Mouse (Mus musculus): ENCODE results near the gene 1700029H14Rik. TPM values are rescaled to one million over a fixed set of nuclear protein-coding genes. Genes with fewer than 3 reads are reported as not detected.
A peak's percentile ranks its signal among the peaks of the same experiment; 100 is the strongest.

1700029H14Rik gene
- polyA plus RNA-seq, 1 experiment from 2014 or later, result not detected

DNA sequence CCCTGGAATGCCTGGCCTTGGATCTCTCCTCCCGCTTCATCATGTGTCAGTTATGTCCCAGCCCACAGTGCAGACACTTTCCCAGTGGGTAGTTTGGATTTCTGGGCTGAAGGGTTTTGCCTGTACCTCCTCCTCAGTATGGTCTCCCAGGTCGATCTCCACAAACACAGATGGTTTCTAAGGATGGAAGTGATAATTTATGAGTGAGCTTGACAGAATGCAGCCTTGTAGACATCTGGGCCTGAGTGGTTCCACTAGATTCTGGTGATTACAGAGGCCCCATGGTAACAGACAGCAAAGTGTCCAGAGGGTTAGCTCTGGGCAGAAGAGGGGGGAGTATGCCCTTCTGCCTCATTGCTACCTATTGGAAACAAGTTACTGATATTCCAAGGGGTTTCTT, 4.7 kb downstream of the 1700029H14Rik start:
- Histone ChIP-seq H3K4me3 (replicated peaks; ENCODE audit: low read length) (no peak overlapping the region), H3K36me3 (ENCODE audit: control insufficient read depth, insufficient read depth, low read length) (no peaks in the 10 kb centered on the region), H3K4me1 (ENCODE audit: control insufficient read depth, insufficient read depth, low read length) (no peaks in the 10 kb centered on the region), H3K9ac (ENCODE audit: low read length) (no peak overlapping the region), H3K27ac (ENCODE audit: low read length) (no peak overlapping the region), H3K4me2 (ENCODE audit: low read depth, low read length) (no peak overlapping the region), H3K9me3 (replicated peaks; ENCODE audit: control insufficient read depth, low read length) (no peaks in the 10 kb centered on the region), H3K27me3 (ENCODE audit: control insufficient read depth, insufficient read depth, low read length) (no peaks in the 10 kb centered on the region)
- no peak for ATAC-seq (ENCODE audit: insufficient read depth, low FRiP score)
- WGBS, result 55% methylated on average over 2 of the region's 2 CpGs

DNA sequence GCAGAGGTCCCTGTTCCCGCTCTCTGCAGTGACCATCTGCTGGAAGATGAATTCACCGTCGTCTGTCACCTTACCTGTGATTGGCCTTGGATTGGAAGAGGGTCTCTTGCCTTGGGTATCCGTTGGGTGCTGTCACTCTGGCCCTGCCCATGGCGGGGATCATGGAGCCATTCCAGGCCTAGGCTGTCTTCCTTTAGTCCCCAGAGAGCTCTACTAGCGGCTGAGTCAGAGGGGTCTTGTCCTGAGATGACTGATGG, 10.8 kb downstream of the 1700029H14Rik start:
- no peak overlapping the region for H3K9ac ChIP-seq (ENCODE audit: low read length)
- H3K27ac ChIP-seq (ENCODE audit: low read length), result no peak overlapping the region
- H3K36me3 ChIP-seq (ENCODE audit: control insufficient read depth, insufficient read depth, low read length), result no peaks in the 10 kb centered on the region
- H3K27me3 ChIP-seq (ENCODE audit: control insufficient read depth, insufficient read depth, low read length), result no peaks in the 10 kb centered on the region
- no peak for ATAC-seq (ENCODE audit: insufficient read depth, low FRiP score)
- H3K9me3 ChIP-seq (replicated peaks; ENCODE audit: control insufficient read depth, low read length), result no peaks in the 10 kb centered on the region
- H3K4me2 ChIP-seq (ENCODE audit: low read depth, low read length), result no peak overlapping the region
- WGBS, result 86% methylated on average over 6 of the region's 6 CpGs
- H3K4me3 ChIP-seq (replicated peaks; ENCODE audit: low read length), result no peak overlapping the region
- peaks cover 15% of the 10 kb centered on the region; the same call in 1 of the 2 replicates for H3K4me1 ChIP-seq (ENCODE audit: control insufficient read depth, insufficient read depth, low read length)

DNA sequence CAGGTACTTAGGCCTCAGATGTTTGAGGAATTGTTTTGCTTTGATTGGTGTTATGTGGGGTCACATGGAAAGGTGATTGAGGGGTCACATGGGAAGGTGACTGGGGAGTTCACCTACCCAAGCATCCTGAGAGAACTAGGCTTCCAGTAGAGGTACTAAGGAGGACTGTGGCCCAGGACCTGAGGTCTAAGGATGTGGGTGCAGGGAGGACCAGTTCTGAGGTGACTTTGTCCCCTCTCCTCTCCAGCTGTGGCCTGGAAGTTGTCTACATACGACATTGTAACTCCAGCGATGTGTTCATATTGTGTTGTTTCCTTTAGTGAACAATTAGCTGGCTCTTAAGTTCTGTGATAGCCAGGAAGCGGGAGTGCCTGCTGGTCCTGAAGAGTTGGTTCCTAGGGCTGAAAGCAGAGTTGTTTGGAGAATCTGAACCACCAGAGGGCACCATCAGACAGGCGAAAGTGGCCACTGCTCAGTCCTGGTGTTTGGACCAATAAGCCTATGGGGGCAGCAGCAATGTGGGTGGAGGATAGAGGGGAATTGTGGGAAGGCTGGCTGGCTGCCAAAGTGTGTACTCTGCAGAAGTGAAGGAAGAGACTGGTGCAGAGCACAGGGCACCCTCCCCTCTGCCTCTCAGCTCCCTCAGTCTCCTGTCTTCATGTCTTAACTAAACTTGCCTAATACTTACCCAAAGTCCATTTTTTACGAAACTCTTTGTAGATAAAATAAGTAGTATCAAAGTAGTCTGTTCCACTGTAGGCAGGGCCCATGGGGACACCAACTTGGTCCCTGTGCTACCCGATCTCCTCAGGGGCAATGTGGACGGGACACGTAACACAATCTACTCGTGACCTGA, 11.3 kb downstream of the 1700029H14Rik start:
- peak; percentile 88 for ATAC-seq (ENCODE audit: insufficient read depth, low FRiP score)
- no peak overlapping the region for H3K4me2 ChIP-seq (ENCODE audit: low read depth, low read length)
- no peaks in the 10 kb centered on the region for H3K36me3 ChIP-seq (ENCODE audit: control insufficient read depth, insufficient read depth, low read length)
- H3K9ac ChIP-seq (ENCODE audit: low read length), result no peak overlapping the region
- no peak overlapping the region for H3K27ac ChIP-seq (ENCODE audit: low read length)
- WGBS, result 56% methylated on average over 9 of the region's 9 CpGs
- no peaks in the 10 kb centered on the region for H3K27me3 ChIP-seq (ENCODE audit: control insufficient read depth, insufficient read depth, low read length)
- no peaks in the 10 kb centered on the region for H3K9me3 ChIP-seq (replicated peaks; ENCODE audit: control insufficient read depth, low read length)
- H3K4me3 ChIP-seq (replicated peaks; ENCODE audit: low read length), result no peak overlapping the region
- H3K4me1 ChIP-seq (ENCODE audit: control insufficient read depth, insufficient read depth, low read length), result peaks cover 15% of the 10 kb centered on the region; the same call in 1 of the 2 replicates

DNA sequence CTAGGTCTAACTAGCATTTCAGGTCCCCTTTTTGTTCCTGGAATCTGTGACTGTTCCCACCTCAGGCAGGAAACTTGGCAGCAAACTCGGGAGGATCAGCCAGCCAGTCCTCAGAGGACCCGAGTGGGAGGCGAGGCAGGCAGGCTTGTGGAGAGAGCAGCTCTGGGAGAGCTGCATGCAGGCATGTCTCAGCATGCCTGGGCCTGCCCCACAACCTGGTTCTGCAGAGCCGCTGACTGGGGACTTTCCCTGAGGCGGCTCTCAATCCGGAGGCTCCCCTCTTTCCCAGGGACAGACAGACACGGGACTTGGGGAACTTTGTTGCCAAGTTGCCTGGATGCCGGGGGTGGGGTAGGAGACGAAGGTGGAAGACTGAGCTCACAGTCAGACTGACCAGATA, 13.4 kb downstream of the 1700029H14Rik start:
- peak overlapping the region; percentile 79 for H3K27ac ChIP-seq (ENCODE audit: low read length)
- H3K36me3 ChIP-seq (ENCODE audit: control insufficient read depth, insufficient read depth, low read length), result no peaks in the 10 kb centered on the region
- peak; percentile 42 for ATAC-seq (ENCODE audit: insufficient read depth, low FRiP score)
- H3K4me1 ChIP-seq (ENCODE audit: control insufficient read depth, insufficient read depth, low read length), result peaks cover 15% of the 10 kb centered on the region; the same call in 1 of the 2 replicates
- H3K27me3 ChIP-seq (ENCODE audit: control insufficient read depth, insufficient read depth, low read length), result no peaks in the 10 kb centered on the region
- H3K4me2 ChIP-seq (ENCODE audit: low read depth, low read length), result 0 out of 2 replicates have a peak overlapping the region, but pooled peaks have one; percentile 4
- 26% methylated on average over 9 of the region's 9 CpGs for WGBS
- H3K9ac ChIP-seq (ENCODE audit: low read length), result peak overlapping the region; percentile 63
- no peak overlapping the region for H3K4me3 ChIP-seq (replicated peaks; ENCODE audit: low read length)
- 0 out of 2 replicates have a peak, but pooled peaks cover 6% of the 10 kb centered on the region for H3K9me3 ChIP-seq (replicated peaks; ENCODE audit: control insufficient read depth, low read length)

DNA sequence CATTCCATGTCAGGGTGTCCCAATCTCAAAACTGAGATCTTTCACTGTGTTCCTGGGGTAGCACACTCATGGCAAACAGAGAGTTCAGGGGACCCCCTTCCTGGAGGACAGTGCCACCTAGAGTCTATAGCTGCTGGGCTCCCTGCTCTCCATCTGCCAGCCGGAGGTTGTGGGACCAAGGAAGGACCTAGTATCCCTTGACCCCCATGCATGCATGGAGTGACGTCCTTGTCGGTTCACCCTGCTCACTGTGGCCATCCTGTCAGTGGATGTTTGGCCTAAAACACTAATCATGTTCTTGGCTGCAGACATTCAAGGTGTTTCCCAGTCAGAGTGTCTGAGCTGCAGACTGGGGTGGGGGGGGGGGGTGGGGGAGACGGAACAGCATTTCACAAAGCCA, 14.0 kb downstream of the 1700029H14Rik start:
- Histone ChIP-seq H3K4me3 (replicated peaks; ENCODE audit: low read length) (no peak overlapping the region), H3K36me3 (ENCODE audit: control insufficient read depth, insufficient read depth, low read length) (no peaks in the 10 kb centered on the region), H3K4me1 (ENCODE audit: control insufficient read depth, insufficient read depth, low read length) (peaks cover 15% of the 10 kb centered on the region; the same call in 1 of the 2 replicates), H3K4me2 (ENCODE audit: low read depth, low read length) (no peak overlapping the region), H3K9ac (ENCODE audit: low read length) (no peak overlapping the region), H3K9me3 (replicated peaks; ENCODE audit: control insufficient read depth, low read length) (0 out of 2 replicates have a peak, but pooled peaks cover 6% of the 10 kb centered on the region), H3K27me3 (ENCODE audit: control insufficient read depth, insufficient read depth, low read length) (no peaks in the 10 kb centered on the region), H3K27ac (ENCODE audit: low read length) (no peak overlapping the region)
- 17% methylated on average over 4 of the region's 4 CpGs for WGBS
- peak; percentile 44; the same call in 1 of the 2 replicates for ATAC-seq (ENCODE audit: insufficient read depth, low FRiP score)

DNA sequence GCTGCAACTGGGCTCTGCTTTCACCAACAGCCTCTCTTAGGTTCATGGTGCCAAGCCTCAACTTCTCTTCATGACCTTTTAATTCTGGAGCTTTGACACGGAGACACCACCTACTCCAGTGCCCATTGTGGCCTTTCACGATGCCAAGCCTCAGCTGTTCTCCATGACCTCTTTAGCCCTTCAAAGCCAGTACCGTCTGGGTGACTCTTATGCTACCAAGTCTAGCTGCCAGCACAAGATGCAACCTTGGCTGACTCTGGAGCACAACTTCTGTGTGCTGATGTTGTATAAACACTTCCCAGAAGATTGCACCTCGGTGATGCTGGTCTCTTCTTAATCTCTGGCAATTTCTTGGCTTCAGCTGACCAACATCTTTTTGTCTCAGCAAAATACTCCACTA, 15.8 kb downstream of the 1700029H14Rik start:
- H3K9ac ChIP-seq (ENCODE audit: low read length), result no peak overlapping the region
- H3K27me3 ChIP-seq (ENCODE audit: control insufficient read depth, insufficient read depth, low read length), result no peaks in the 10 kb centered on the region
- no peak overlapping the region for H3K4me3 ChIP-seq (replicated peaks; ENCODE audit: low read length)
- peaks cover 15% of the 10 kb centered on the region; the same call in 1 of the 2 replicates for H3K4me1 ChIP-seq (ENCODE audit: control insufficient read depth, insufficient read depth, low read length)
- no peak overlapping the region for H3K27ac ChIP-seq (ENCODE audit: low read length)
- ATAC-seq (ENCODE audit: insufficient read depth, low FRiP score), result no peak
- H3K9me3 ChIP-seq (replicated peaks; ENCODE audit: control insufficient read depth, low read length), result 0 out of 2 replicates have a peak, but pooled peaks cover 6% of the 10 kb centered on the region
- H3K4me2 ChIP-seq (ENCODE audit: low read depth, low read length), result no peak overlapping the region
- no peaks in the 10 kb centered on the region for H3K36me3 ChIP-seq (ENCODE audit: control insufficient read depth, insufficient read depth, low read length)
- 84% methylated on average over 4 of the region's 4 CpGs for WGBS

DNA sequence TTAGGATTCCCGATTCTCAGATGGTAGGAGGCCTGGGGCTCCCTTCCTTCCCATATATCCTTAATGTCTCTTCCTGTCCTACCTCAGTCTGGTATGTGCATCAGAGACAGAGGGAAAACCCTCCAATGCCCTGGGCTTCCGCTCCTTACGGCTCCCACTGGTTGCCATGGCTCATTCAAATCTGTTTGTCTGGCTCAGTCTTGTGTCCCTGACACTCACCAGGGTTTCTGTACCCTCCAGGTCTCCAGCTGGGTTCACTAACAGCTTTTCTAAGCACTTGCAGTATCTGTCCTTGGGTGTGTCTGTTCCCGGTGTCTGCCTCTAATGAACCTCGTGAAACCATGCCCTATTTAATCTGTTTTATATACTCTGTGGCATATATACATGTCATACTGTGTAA, 20.7 kb downstream of the 1700029H14Rik start:
- Histone ChIP-seq H3K9ac (ENCODE audit: low read length) (no peak overlapping the region), H3K4me1 (ENCODE audit: control insufficient read depth, insufficient read depth, low read length) (0 out of 2 replicates have a peak, but pooled peaks cover 5% of the 10 kb centered on the region), H3K9me3 (replicated peaks; ENCODE audit: control insufficient read depth, low read length) (0 out of 2 replicates have a peak, but pooled peaks cover 6% of the 10 kb centered on the region), H3K4me3 (replicated peaks; ENCODE audit: low read length) (no peak overlapping the region), H3K27ac (ENCODE audit: low read length) (no peak overlapping the region), H3K27me3 (ENCODE audit: control insufficient read depth, insufficient read depth, low read length) (no peaks in the 10 kb centered on the region), H3K36me3 (ENCODE audit: control insufficient read depth, insufficient read depth, low read length) (no peaks in the 10 kb centered on the region), H3K4me2 (ENCODE audit: low read depth, low read length) (no peak overlapping the region)
- no peak for ATAC-seq (ENCODE audit: insufficient read depth, low FRiP score)
- 68% methylated on average over 5 of the region's 5 CpGs for WGBS

DNA sequence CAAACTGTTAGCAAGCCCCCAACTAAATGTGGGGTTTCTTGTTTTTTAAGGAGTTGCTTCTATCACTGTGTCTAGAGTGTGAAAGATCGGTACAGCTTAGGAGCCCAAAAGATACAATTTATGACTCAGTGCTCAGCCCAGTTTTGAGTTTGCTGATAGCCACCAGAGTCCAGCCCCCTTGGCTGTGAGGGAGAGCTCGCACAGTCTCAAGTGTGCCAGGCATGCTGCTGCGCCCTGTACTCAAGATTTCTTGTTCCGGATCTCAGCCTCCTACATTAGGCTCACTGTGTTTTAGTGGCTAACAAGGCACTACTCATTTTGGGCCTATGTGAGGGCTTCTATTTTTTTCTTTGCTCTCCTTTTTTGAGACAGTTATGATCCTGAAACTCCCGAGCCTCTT, 22.1 kb downstream of the 1700029H14Rik start:
- Histone ChIP-seq H3K27ac (ENCODE audit: low read length) (no peak overlapping the region), H3K27me3 (ENCODE audit: control insufficient read depth, insufficient read depth, low read length) (no peaks in the 10 kb centered on the region), H3K36me3 (ENCODE audit: control insufficient read depth, insufficient read depth, low read length) (no peaks in the 10 kb centered on the region), H3K4me3 (replicated peaks; ENCODE audit: low read length) (no peak overlapping the region), H3K9ac (ENCODE audit: low read length) (no peak overlapping the region), H3K4me1 (ENCODE audit: control insufficient read depth, insufficient read depth, low read length) (0 out of 2 replicates have a peak, but pooled peaks cover 5% of the 10 kb centered on the region), H3K9me3 (replicated peaks; ENCODE audit: control insufficient read depth, low read length) (0 out of 2 replicates have a peak, but pooled peaks cover 4% of the 10 kb centered on the region), H3K4me2 (ENCODE audit: low read depth, low read length) (no peak overlapping the region)
- ATAC-seq (ENCODE audit: insufficient read depth, low FRiP score), result no peak
- 86% methylated on average over 5 of the region's 5 CpGs for WGBS

DNA sequence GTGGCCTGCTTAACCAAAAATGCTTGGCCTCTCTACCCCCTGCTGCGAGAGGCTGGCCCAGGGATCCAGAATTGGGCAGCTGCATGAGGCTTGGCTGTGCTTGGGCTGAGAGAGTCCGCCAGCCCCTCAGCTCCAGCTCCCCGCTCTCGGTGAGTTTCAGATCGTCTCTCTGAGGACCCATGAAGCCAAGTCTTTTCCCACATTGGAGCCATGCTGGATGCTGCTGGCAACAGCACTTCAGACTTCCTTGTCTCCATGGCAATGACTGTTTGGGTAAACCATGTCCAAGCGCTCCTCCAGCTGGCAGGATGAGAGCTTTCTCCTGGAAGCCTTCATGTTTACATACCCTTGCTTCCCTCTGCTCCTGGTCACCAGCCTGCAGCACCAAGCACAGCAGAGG, 23.4 kb downstream of the 1700029H14Rik start:
- Histone ChIP-seq H3K27me3 (ENCODE audit: control insufficient read depth, insufficient read depth, low read length) (no peaks in the 10 kb centered on the region), H3K4me2 (ENCODE audit: low read depth, low read length) (no peak overlapping the region), H3K36me3 (ENCODE audit: control insufficient read depth, insufficient read depth, low read length) (no peaks in the 10 kb centered on the region), H3K4me3 (replicated peaks; ENCODE audit: low read length) (no peak overlapping the region), H3K9me3 (replicated peaks; ENCODE audit: control insufficient read depth, low read length) (no peaks in the 10 kb centered on the region), H3K4me1 (ENCODE audit: control insufficient read depth, insufficient read depth, low read length) (0 out of 2 replicates have a peak, but pooled peaks cover 5% of the 10 kb centered on the region), H3K9ac (ENCODE audit: low read length) (no peak overlapping the region), H3K27ac (ENCODE audit: low read length) (peak overlapping the region; percentile 31; the same call in 1 of the 2 replicates)
- 54% methylated on average over 6 of the region's 6 CpGs for WGBS
- ATAC-seq (ENCODE audit: insufficient read depth, low FRiP score), result peak; percentile 82

All from stomach, embryonic 16.5 days (tissue).